Comparison of ENCODE assay signal across 29 mouse cellular contexts in the genomic region with DNA sequence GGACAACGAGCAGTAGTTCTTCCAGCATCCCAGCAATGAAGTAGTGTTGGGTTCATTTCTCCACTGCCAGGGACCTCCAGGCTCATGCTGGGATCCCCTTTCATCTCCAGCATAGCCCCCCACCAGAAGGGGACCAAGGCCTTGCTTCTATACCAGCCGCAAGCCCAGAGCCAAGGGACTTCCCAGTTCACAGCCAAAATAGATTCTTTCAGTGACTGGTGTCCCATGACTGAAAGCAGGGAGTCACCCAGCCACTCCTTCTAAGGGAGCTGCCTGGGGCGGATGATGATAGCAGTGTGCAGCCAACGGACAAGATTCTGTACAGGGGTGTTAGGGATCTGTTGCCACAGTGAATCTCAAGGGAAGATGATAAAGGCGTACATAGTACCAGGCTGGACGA.
DNase-seq lines count a peak whose midpoint lies in the region; ATAC-seq and TF ChIP-seq lines count a peak whose summit lies in the region.
"Had no signal": no experiment of that assay in that cellular context is flagged by ENCODE, and none has a peak within 500 bp of the region (broad histone marks: within the 10 kb centered on the region; RNA-seq: fewer than 3 reads in every experiment).

No protein-coding gene starts in this region.

- no peak for ATAC-seq in heart, embryonic 12.5 days (ENCODE audit: insufficient number of reproducible peaks, low FRiP score)
- ATAC-seq: forebrain, postnatal 0 days; intestine, postnatal 0 days had no signal

- DNase-seq in heart, adult 11 months: peak; percentile 93
- DNase-seq in heart, adult 9 months (ENCODE audit: low spot score in 2 of 2): no peak
- no peak for DNase-seq in heart, postnatal 14 days
- no peak for DNase-seq in spleen, adult 2 months (ENCODE audit: low read depth in 1 of 2, low spot score in 2 of 2)
- DNase-seq in spleen, adult 12 weeks (ENCODE audit: low spot score): no peak
- peak; percentile 32 for DNase-seq in heart, postnatal 4 days
- no peak for DNase-seq in gastrocnemius, postnatal 36 days
- DNase-seq: adrenal gland, adult 8-10 months; cerebellum, adult 8-10 months; cerebellum, postnatal 25 days; forebrain, postnatal 0 days; gastrocnemius, postnatal 14 days; kidney, postnatal 25 days; thymus, adult 18-20 months; thymus, postnatal 25 days had no signal

- WGBS in heart, embryonic 12.5 days: 70% methylated on average over 6 of the region's 6 CpGs
- 91% methylated on average over 6 of the region's 6 CpGs for WGBS in spleen, adult 2 months

- H3K4me3 ChIP-seq in heart, embryonic 12.5 days: no peak overlapping the region
- H3K4me3 ChIP-seq in spleen, adult 2 months (ENCODE audit: extremely low read depth, insufficient read depth, insufficient read length): no peak overlapping the region
- H3K4me3 ChIP-seq: embryonic facial prominence, embryonic 10.5 days; embryonic facial prominence, embryonic 15.5 days; forebrain, embryonic 12.5 days; layer of hippocampus, adult 2 months; limb, embryonic 13.5 days; lung, embryonic 15.5 days; neural tube, embryonic 13.5 days; stomach, embryonic 15.5 days had no signal

- H3K27me3 ChIP-seq in heart, embryonic 12.5 days (replicated peaks): no peaks in the 10 kb centered on the region
- H3K27me3 ChIP-seq in spleen, adult 2 months (ENCODE audit: control insufficient read depth, insufficient read depth, low read length): no peaks in the 10 kb centered on the region
- H3K27me3 ChIP-seq: CH12.LX; embryonic facial prominence, embryonic 15.5 days; lung, embryonic 15.5 days; stomach, embryonic 15.5 days had no signal

- no peak overlapping the region for H3K4me2 ChIP-seq in heart, embryonic 12.5 days
- H3K4me2 ChIP-seq: embryonic facial prominence, embryonic 15.5 days; forebrain, embryonic 12.5 days; hindbrain, embryonic 14.5 days; limb, embryonic 13.5 days; liver, embryonic 11.5 days; lung, embryonic 15.5 days; midbrain, embryonic 11.5 days; neural tube, embryonic 13.5 days; stomach, embryonic 15.5 days had no signal

- no peak for TF ChIP-seq CTCF in spleen, adult 2 months (IDR thresholded peaks at IDR 0.05; ENCODE audit: extremely low read depth, insufficient read depth, insufficient read length, insufficient replicate concordance)

- H3K27ac ChIP-seq in heart, embryonic 12.5 days (ENCODE audit: poor library complexity, severe bottlenecking): peak overlapping the region; percentile 78
- peak overlapping the region; percentile 9; the same call in 1 of the 2 replicates for H3K27ac ChIP-seq in spleen, adult 2 months (ENCODE audit: insufficient read depth, low read length)
- H3K27ac ChIP-seq: embryonic facial prominence, embryonic 10.5 days; embryonic facial prominence, embryonic 15.5 days; forebrain, embryonic 12.5 days; hindbrain, embryonic 14.5 days; layer of hippocampus, adult 2 months; limb, embryonic 13.5 days; lung, embryonic 15.5 days; neural tube, embryonic 13.5 days; stomach, embryonic 15.5 days had no signal

- no peaks in the 10 kb centered on the region for H3K9me3 ChIP-seq in heart, embryonic 12.5 days (replicated peaks)
- H3K9me3 ChIP-seq: embryonic facial prominence, embryonic 10.5 days; embryonic facial prominence, embryonic 15.5 days; forebrain, embryonic 12.5 days; limb, embryonic 13.5 days; lung, embryonic 15.5 days; neural tube, embryonic 13.5 days; stomach, embryonic 15.5 days had no signal

- TF ChIP-seq POLR2A in spleen, adult 2 months (IDR thresholded peaks at IDR 0.05; ENCODE audit: low read depth, low read length): no peak

- intact Hi-C loops in heart, postnatal 14 days (cut with DNase I): no loop called here
- intact Hi-C loops in gastrocnemius, postnatal 36 days (cut with DNase I): no loop called here

- no peak overlapping the region for H3K9ac ChIP-seq in heart, embryonic 12.5 days
- H3K9ac ChIP-seq: embryonic facial prominence, embryonic 15.5 days; forebrain, embryonic 12.5 days; forebrain, postnatal 0 days; hindbrain, embryonic 14.5 days; limb, embryonic 13.5 days; lung, embryonic 15.5 days; neural tube, embryonic 13.5 days; stomach, embryonic 15.5 days had no signal

- peaks cover 54% of the 10 kb centered on the region for H3K4me1 ChIP-seq in heart, embryonic 12.5 days (replicated peaks)
- peaks cover 2% of the 10 kb centered on the region; the same call in 1 of the 2 replicates for H3K4me1 ChIP-seq in spleen, adult 2 months (ENCODE audit: control insufficient read depth, insufficient read depth, insufficient read length)
- H3K4me1 ChIP-seq: embryonic facial prominence, embryonic 15.5 days; forebrain, embryonic 12.5 days; lung, embryonic 15.5 days; neural tube, embryonic 13.5 days; stomach, embryonic 15.5 days had no signal

- peaks cover 15% of the 10 kb centered on the region for H3K36me3 ChIP-seq in heart, embryonic 12.5 days
- no peaks in the 10 kb centered on the region for H3K36me3 ChIP-seq in spleen, adult 2 months (ENCODE audit: control insufficient read depth, insufficient read depth, low read length)
- H3K36me3 ChIP-seq: embryonic facial prominence, embryonic 15.5 days; forebrain, embryonic 12.5 days; lung, embryonic 15.5 days; neural tube, embryonic 13.5 days; stomach, embryonic 15.5 days had no signal

Comparison
In these comparisons a context has a peak if more than half of its experiments do, and no peak if none do; other contexts are left out.
1. DNase-seq: peak in heart, adult 11 months (single experiment) and heart, postnatal 4 days (single experiment); none in heart, adult 9 months (0 of 2), heart, postnatal 14 days (0 of 2), spleen, adult 2 months (0 of 2), spleen, adult 12 weeks (single experiment) and gastrocnemius, postnatal 36 days (0 of 2).